Mouse (Mus musculus) lung, adult 2 months (tissue): ENCODE measurements around the gene Gdnf. TPM values are rescaled to one million over a fixed set of nuclear protein-coding genes. Genes with fewer than 3 reads are reported as not detected.

Source experiments
- DNase-seq: peaks from one replicate; pipeline ENCODE4 v3.0.0; 2022
- H3K4me1 ChIP-seq: fragments of 200-500 bp; 2 replicates; pipeline ENCODE4 v1.6.1; 2011; ENCODE audit warnings: low read length; ENCODE audit not compliant: control insufficient read depth, insufficient read depth
- H3K4me3 ChIP-seq: fragments of 200-500 bp; replicated peaks from 2 replicates; pipeline ENCODE3; 2011; ENCODE audit warnings: low read depth, mild to moderate bottlenecking, control low read depth, low read length; ENCODE audit errors: extremely low read depth
- CTCF ChIP-seq: fragments of 200-500 bp; IDR thresholded peaks from 2 replicates; pipeline ENCODE4 v1.5.1; 2011; ENCODE audit warnings: mild to moderate bottlenecking, low read length, control low read depth; ENCODE audit not compliant: insufficient read depth
- POLR2A ChIP-seq: fragments of 200-500 bp; IDR thresholded peaks from 2 replicates; pipeline ENCODE4 v1.6.1; 2011; ENCODE audit warnings: low read depth, mild to moderate bottlenecking, control low read depth, low read length, borderline replicate concordance; ENCODE audit errors: extremely low read depth
- WGBS: fragments of 180-500 bp; shearing (Covaris S2); methylation state at CpG from one replicate; pipeline ENCODE4 v1.1.7; 2018; 5-methylcytosine and 5-hydroxymethylcytosine counted together
- polyA plus RNA-seq: library from polyadenylated mRNA; depleted of rRNA; stranded (reverse); fragments of >200 nt; gene quantifications from 2 replicates; pipeline ENCODE4 v1.2.3, GENCODE M21; 2012

Gdnf gene
- polyA plus RNA-seq, 1 experiment, result 3.4 TPM

DNA sequence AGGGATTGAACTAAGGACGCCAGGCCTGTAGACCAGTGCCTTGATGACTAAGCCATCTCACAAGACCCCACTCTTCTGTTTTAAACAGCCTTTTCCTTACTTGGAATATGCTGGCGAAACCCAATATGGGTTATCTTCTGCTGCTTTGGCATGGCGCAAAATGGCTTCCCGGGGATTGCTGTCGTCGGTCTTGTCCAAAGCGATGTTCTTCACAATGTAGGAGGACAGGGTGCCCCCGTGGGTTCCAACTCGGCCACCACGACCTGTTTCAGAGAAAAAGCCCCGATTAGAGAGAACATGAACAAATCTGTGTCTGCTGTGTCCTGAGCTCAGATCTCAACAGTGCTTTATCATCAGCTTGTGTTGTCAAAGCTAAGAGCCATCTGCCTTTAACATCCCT lies 73.5 kb downstream of the Gdnf start:
- H3K4me1 ChIP-seq, result no peaks in the 10 kb centered on the region
- DNase-seq, result no peak
- TF ChIP-seq POLR2A (no peak), CTCF (no peak)
- WGBS, result 96% methylated on average over 11 of the region's 11 CpGs
- H3K4me3 ChIP-seq, result no peak overlapping the region

GRCm38 (mm10) chr15:7885106-7885505 lies 74.5 kb downstream of the Gdnf start:
- WGBS, result 79% methylated on average over 10 of the region's 10 CpGs
- DNase-seq, result no peak
- Histone ChIP-seq H3K4me3 (no peak overlapping the region), H3K4me1 (no peaks in the 10 kb centered on the region)
- no peak for TF ChIP-seq CTCF
- no peak for TF ChIP-seq POLR2A

DNA sequence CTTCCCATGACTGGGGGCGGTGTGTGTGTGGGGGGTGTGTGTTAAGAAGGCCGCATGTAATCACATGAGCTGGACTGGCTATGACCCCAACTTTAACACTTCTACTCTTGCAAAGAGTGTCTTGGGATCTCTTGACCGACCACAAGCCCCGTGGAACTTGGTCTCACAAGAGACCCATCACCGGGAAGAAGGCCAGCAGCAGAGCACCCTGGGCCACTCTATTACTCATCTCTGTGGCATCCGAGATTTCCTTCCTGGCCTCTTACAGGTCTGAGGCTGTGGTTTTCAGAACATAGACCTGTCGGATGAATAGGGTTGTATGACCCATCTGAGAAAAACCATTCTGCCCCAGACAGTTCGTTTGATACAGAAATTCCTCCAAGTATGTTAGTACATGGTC lies 75.9 kb downstream of the Gdnf start:
- no peak for DNase-seq
- Histone ChIP-seq H3K4me1 (no peaks in the 10 kb centered on the region; the same call in 1 of the 2 replicates), H3K4me3 (no peak overlapping the region)
- TF ChIP-seq POLR2A (no peak), CTCF (no peak)
- 80% methylated on average over 8 of the region's 8 CpGs for WGBS
